Mouse (Mus musculus) megakaryocyte, adult 5-6 weeks (primary cell): ENCODE data around the gene Tmeff2. TPM values are rescaled to one million over a fixed set of nuclear protein-coding genes. Genes with fewer than 3 reads are reported as not detected.

ENCODE experiments used
- ATAC-seq: 2 replicates; pipeline ENCODE4 v1.8.0; 2016; ENCODE audit warnings: mild to moderate bottlenecking, inconsistent platforms; ENCODE audit not compliant: poor library complexity, severe bottlenecking
- total RNA-seq, 2 experiments: library from RNA; stranded (forward) in 1 of 2; stranded (reverse) in 1 of 2; fragments of 153-499, 151-499 nt in 1 of 2; fragments of 221-1000, 200-1000 nt in 1 of 2; gene quantifications; 2 replicates each; pipeline versions ENCODE4 v1.2.3 to v1.2.4; 2015 to 2017

Gene Tmeff2
- total RNA-seq, 2 experiments from 2014 or later = not detected

- no peak for ATAC-seq
Measured at GRCm38 (mm10) chr1:50979358-50980081, 79.1 kb downstream of the Tmeff2 start.

- no peak for ATAC-seq
Measured at GRCm38 (mm10) chr1:50980591-50980990, 80.1 kb downstream of the Tmeff2 start.

- no peak for ATAC-seq
Measured at GRCm38 (mm10) chr1:50981151-50981828, 80.8 kb downstream of the Tmeff2 start.

GRCm38 (mm10) chr1:50990661-50991060, 90.2 kb downstream of the Tmeff2 start:
- ATAC-seq = no peak

GRCm38 (mm10) chr1:50994505-50994904, 94.1 kb downstream of the Tmeff2 start:
- ATAC-seq = no peak

- ATAC-seq = no peak
Measured at GRCm38 (mm10) chr1:50999793-51000192, 99.3 kb downstream of the Tmeff2 start.

- no peak for ATAC-seq
Measured at GRCm38 (mm10) chr1:51008344-51008743, 107.9 kb downstream of the Tmeff2 start.

GRCm38 (mm10) chr1:51040249-51040648, 139.8 kb downstream of the Tmeff2 start:
- no peak for ATAC-seq

- no peak for ATAC-seq
Measured at GRCm38 (mm10) chr1:51044810-51045209, 144.4 kb downstream of the Tmeff2 start.

GRCm38 (mm10) chr1:51064549-51064948, 164.1 kb downstream of the Tmeff2 start:
- ATAC-seq = no peak

- no peak for ATAC-seq
Measured at GRCm38 (mm10) chr1:51065652-51066051, 165.2 kb downstream of the Tmeff2 start.

- ATAC-seq = no peak
Measured at GRCm38 (mm10) chr1:51068814-51069213, 168.4 kb downstream of the Tmeff2 start.

GRCm38 (mm10) chr1:51069288-51069687, 168.8 kb downstream of the Tmeff2 start:
- ATAC-seq = no peak

GRCm38 (mm10) chr1:51074076-51074475, 173.6 kb downstream of the Tmeff2 start:
- ATAC-seq = no peak

GRCm38 (mm10) chr1:51075785-51076771, 175.6 kb downstream of the Tmeff2 start:
- no peak for ATAC-seq

- no peak for ATAC-seq
Measured at GRCm38 (mm10) chr1:51088921-51089320, 188.5 kb downstream of the Tmeff2 start.

- no peak for ATAC-seq
Measured at GRCm38 (mm10) chr1:51089803-51090202, 189.4 kb downstream of the Tmeff2 start.

GRCm38 (mm10) chr1:51090212-51090761, 189.8 kb downstream of the Tmeff2 start:
- no peak for ATAC-seq

GRCm38 (mm10) chr1:51094713-51095112, 194.3 kb downstream of the Tmeff2 start:
- no peak for ATAC-seq

GRCm38 (mm10) chr1:51096848-51097598, 196.6 kb downstream of the Tmeff2 start:
- ATAC-seq = no peak
